Mouse (Mus musculus) Patski (cell line): ENCODE results near the gene Hoxc6. TPM values are rescaled to one million over a fixed set of nuclear protein-coding genes. Genes with fewer than 3 reads are reported as not detected.

Experiments used
- ATAC-seq: fragments of 100-300 bp; one replicate; pipeline ENCODE4 v1.8.0; 2021
- CTCF ChIA-PET: fragments of 350-600 bp; sonication (Branson Sonifier 250); formaldehyde crosslinking; loops from one replicate; lab custom pipeline; 2022; ENCODE audit warnings: inconsistent platforms; lab: Charles Lee
- POLR2A ChIA-PET: fragments of 350-600 bp; sonication (Branson Sonifier 250); formaldehyde crosslinking; loops from one replicate; lab custom pipeline; 2022; ENCODE audit warnings: antibody characterized with exemption, inconsistent platforms; lab: Charles Lee
- DNase-seq: peaks from one replicate; pipeline ENCODE4 v3.0.0-alpha.2; 2011; ENCODE audit warnings: low read depth, low spot score
- H3K27me3 ChIP-seq: fragments of 371-371 bp; one replicate; pipeline ENCODE4 v1.5.1; 2021
- CTCF ChIP-seq: fragments of 100-300 bp; IDR thresholded peaks from one replicate; pipeline ENCODE4 v1.5.1; 2021
- in situ Hi-C: fragments of 300-500 bp; cut with MboI; formaldehyde crosslinking; loops from 3 replicates; pipeline ENCODE4 v1.11.1; 2018; ENCODE audit warnings: low pct_unique_long_range_greater_than_20kb, mixed read lengths
- polyA plus RNA-seq: library from polyadenylated mRNA; unstranded; gene quantifications from one replicate; pipeline ENCODE4 v1.2.3, GENCODE M21; 2021

Gene Hoxc6
- polyA plus RNA-seq, 1 experiment from 2014 or later, result 1.8 TPM

GRCm38 (mm10) chr15:103032646-103033575 lies 34.9 kb downstream of the Hoxc6 start:
- H3K27me3 ChIP-seq, result no peaks in the 10 kb centered on the region
- no peak for ATAC-seq
- no peak for DNase-seq
- ChIA-PET POLR2A (no interaction called here), CTCF (no interaction called here)
- in situ Hi-C loops, result no loop called here
- no peak for TF ChIP-seq CTCF

GRCm38 (mm10) chr15:103034043-103034806 lies 36.2 kb downstream of the Hoxc6 start:
- ATAC-seq (no peak), DNase-seq (no peak)
- POLR2A ChIA-PET, result interaction anchor here (0.8 kb wide), 1 partner anchor 44 kb away, joined by 3 read pairs; no protein-coding TSS in a partner anchor
- TF ChIP-seq CTCF, result no peak
- CTCF ChIA-PET, result interaction anchor here (1.3 kb wide), 1 partner anchor 9 kb away, joined by 4 read pairs; no protein-coding TSS in a partner anchor
- no peaks in the 10 kb centered on the region for H3K27me3 ChIP-seq
- in situ Hi-C loops, result no loop called here

- ATAC-seq (peak; percentile 29), DNase-seq (no peak)
- ChIA-PET POLR2A (interaction anchor here (0.8 kb wide), 1 partner anchor 43 kb away, joined by 3 read pairs; no protein-coding TSS in a partner anchor), CTCF (interaction anchor here (1.3 kb wide), 1 partner anchor 9 kb away, joined by 4 read pairs; no protein-coding TSS in a partner anchor)
- TF ChIP-seq CTCF, result no peak
- H3K27me3 ChIP-seq, result no peaks in the 10 kb centered on the region
- in situ Hi-C loops, result no loop called here
These were observed 36.9 kb downstream of the Hoxc6 start for GRCm38 (mm10) chr15:103034807-103035547.

GRCm38 (mm10) chr15:103035548-103035881 lies 37.5 kb downstream of the Hoxc6 start:
- no peak for TF ChIP-seq CTCF
- ChIA-PET POLR2A (no interaction called here), CTCF (no interaction called here)
- H3K27me3 ChIP-seq, result no peaks in the 10 kb centered on the region
- in situ Hi-C loops, result no loop called here
- ATAC-seq (no peak), DNase-seq (no peak)

- TF ChIP-seq CTCF, result no peak
- ATAC-seq (no peak), DNase-seq (no peak)
- CTCF ChIA-PET, result interaction anchor here (1.8 kb wide), 1 partner anchor 31 kb away, joined by 4 read pairs; no protein-coding TSS in a partner anchor
- in situ Hi-C loops, result no loop called here
- POLR2A ChIA-PET, result no interaction called here
- H3K27me3 ChIP-seq, result no peaks in the 10 kb centered on the region
These were observed 39.5 kb downstream of the Hoxc6 start for GRCm38 (mm10) chr15:103037579-103037978.

GRCm38 (mm10) chr15:103038701-103039480 lies 40.8 kb downstream of the Hoxc6 start:
- DNase-seq (no peak), ATAC-seq (no peak)
- no peak for TF ChIP-seq CTCF
- in situ Hi-C loops, result no loop called here
- POLR2A ChIA-PET, result interaction anchor here (0.7 kb wide), 1 partner anchor 99 kb away, joined by 3 read pairs; no protein-coding TSS in a partner anchor
- CTCF ChIA-PET, result interaction anchor here (1.8 kb wide), 1 partner anchor 30 kb away, joined by 4 read pairs; no protein-coding TSS in a partner anchor
- H3K27me3 ChIP-seq, result no peaks in the 10 kb centered on the region

GRCm38 (mm10) chr15:103039609-103040008 lies 41.6 kb downstream of the Hoxc6 start:
- in situ Hi-C loops, result no loop called here
- ChIA-PET CTCF (no interaction called here), POLR2A (interaction anchor here (0.6 to 0.7 kb wide), 2 partner anchors 14 to 98 kb away, joined by 3 to 9 read pairs; no protein-coding TSS in a partner anchor)
- TF ChIP-seq CTCF, result no peak
- ATAC-seq (no peak), DNase-seq (no peak)
- no peaks in the 10 kb centered on the region for H3K27me3 ChIP-seq

GRCm38 (mm10) chr15:103040601-103041000 lies 42.5 kb downstream of the Hoxc6 start:
- POLR2A ChIA-PET, result no interaction called here
- H3K27me3 ChIP-seq, result no peaks in the 10 kb centered on the region
- TF ChIP-seq CTCF, result no peak
- in situ Hi-C loops, result no loop called here
- DNase-seq (no peak), ATAC-seq (no peak)
- CTCF ChIA-PET, result no interaction called here

- no peaks in the 10 kb centered on the region for H3K27me3 ChIP-seq
- CTCF ChIA-PET, result interaction anchor here (1.0 kb wide), 1 partner anchor 13 kb away, joined by 3 read pairs; no protein-coding TSS in a partner anchor
- ATAC-seq (no peak), DNase-seq (no peak)
- TF ChIP-seq CTCF, result no peak
- POLR2A ChIA-PET, result no interaction called here
- in situ Hi-C loops, result no loop called here
These were observed 43.6 kb downstream of the Hoxc6 start for GRCm38 (mm10) chr15:103041613-103042012.
